Comparison of ENCODE assay signal across 24 mouse cellular contexts in genomic region chr11:116869641-116870040, GRCm38 (mm10). TPM values are rescaled to one million over a fixed set of nuclear protein-coding genes. Genes with fewer than 3 reads are reported as not detected.
DNase-seq lines count a peak whose midpoint lies in the region; ATAC-seq and TF ChIP-seq lines count a peak whose summit lies in the region.
"Had no signal": no experiment of that assay in that cellular context is flagged by ENCODE, and none has a peak within 500 bp of the region (broad histone marks: within the 10 kb centered on the region; RNA-seq: fewer than 3 reads in every experiment).

No protein-coding gene starts in this region.

- peaks cover 16% of the 10 kb centered on the region for H3K4me1 ChIP-seq in heart, embryonic 13.5 days
- no peaks in the 10 kb centered on the region for H3K4me1 ChIP-seq in stomach, embryonic 15.5 days
- H3K4me1 ChIP-seq in stomach, postnatal 0 days (replicated peaks; ENCODE audit: control insufficient read depth, insufficient read depth) = no peaks in the 10 kb centered on the region
- H3K4me1 ChIP-seq: hindbrain, embryonic 13.5 days; neural tube, embryonic 12.5 days had no signal

- WGBS in heart, embryonic 13.5 days = 61% methylated on average over 4 of the region's 4 CpGs
- 79% methylated on average over 4 of the region's 4 CpGs for WGBS in stomach, embryonic 15.5 days
- WGBS in stomach, postnatal 0 days = 78% methylated on average over 4 of the region's 4 CpGs

- H3K27me3 ChIP-seq in heart, embryonic 13.5 days (replicated peaks) = no peaks in the 10 kb centered on the region
- no peaks in the 10 kb centered on the region for H3K27me3 ChIP-seq in stomach, embryonic 15.5 days (replicated peaks)
- H3K27me3 ChIP-seq in stomach, postnatal 0 days (ENCODE audit: control insufficient read depth, insufficient read depth, low read length) = no peaks in the 10 kb centered on the region
- H3K27me3 ChIP-seq: heart, embryonic 15.5 days; hindbrain, embryonic 13.5 days; liver, embryonic 12.5 days; neural tube, embryonic 12.5 days had no signal

- DNase-seq in heart, postnatal 10 days = no peak
- no peak for DNase-seq in stomach, postnatal 0 days (ENCODE audit: low spot score)
- DNase-seq in left cerebral cortex, postnatal 36 days (ENCODE audit: low spot score in 2 of 2) = no peak
- no peak for DNase-seq in retina, postnatal 1 day
- DNase-seq: adrenal gland, postnatal 14 days; cerebellum, adult 18-20 months; cerebellum, postnatal 10 days; heart, postnatal 4 days; kidney, adult 11 months; kidney, postnatal 36 days; left cerebral cortex, postnatal 4 days; liver, postnatal 0 days; thymus, postnatal 14 days had no signal

- H3K27ac ChIP-seq in heart, embryonic 13.5 days (replicated peaks) = 0 out of 2 replicates have a peak overlapping the region, but pooled peaks have one; percentile 10
- H3K27ac ChIP-seq in stomach, embryonic 15.5 days = peak overlapping the region; percentile 67; the same call in 1 of the 2 replicates
- H3K27ac ChIP-seq in stomach, postnatal 0 days (replicated peaks) = no peak overlapping the region
- H3K27ac ChIP-seq: heart, embryonic 15.5 days; hindbrain, embryonic 13.5 days; layer of hippocampus, adult 2 months; liver, embryonic 12.5 days; neural tube, embryonic 12.5 days had no signal

- H3K36me3 ChIP-seq in heart, embryonic 13.5 days = peaks cover 91% of the 10 kb centered on the region
- H3K36me3 ChIP-seq in stomach, embryonic 15.5 days = peaks cover 48% of the 10 kb centered on the region
- H3K36me3 ChIP-seq in stomach, postnatal 0 days (ENCODE audit: control insufficient read depth, insufficient read depth, low read length) = peaks cover 23% of the 10 kb centered on the region

- H3K4me3 ChIP-seq in heart, embryonic 13.5 days = no peak overlapping the region
- H3K4me3 ChIP-seq in stomach, embryonic 15.5 days (replicated peaks) = no peak overlapping the region
- no peak overlapping the region for H3K4me3 ChIP-seq in stomach, postnatal 0 days (ENCODE audit: low read depth, low read length)
- H3K4me3 ChIP-seq: heart, embryonic 15.5 days; hindbrain, embryonic 13.5 days; layer of hippocampus, adult 2 months; liver, embryonic 12.5 days; myocyte; neural tube, embryonic 12.5 days had no signal

- H3K9ac ChIP-seq in heart, embryonic 13.5 days = no peak overlapping the region
- H3K9ac ChIP-seq in stomach, embryonic 15.5 days = no peak overlapping the region
- no peak overlapping the region for H3K9ac ChIP-seq in stomach, postnatal 0 days (ENCODE audit: low read length)
- H3K9ac ChIP-seq: heart, embryonic 15.5 days; hindbrain, embryonic 13.5 days; liver, embryonic 12.5 days; liver, postnatal 0 days; neural tube, embryonic 12.5 days had no signal

- H3K4me2 ChIP-seq in heart, embryonic 13.5 days = no peak overlapping the region
- H3K4me2 ChIP-seq in stomach, embryonic 15.5 days = no peak overlapping the region
- no peak overlapping the region for H3K4me2 ChIP-seq in stomach, postnatal 0 days (replicated peaks; ENCODE audit: low read depth)
- H3K4me2 ChIP-seq: heart, embryonic 15.5 days; hindbrain, embryonic 13.5 days; liver, embryonic 12.5 days; midbrain, embryonic 11.5 days; neural tube, embryonic 12.5 days had no signal

- no peak for TF ChIP-seq EP300 in stomach, postnatal 0 days (optimal IDR thresholded peaks at IDR 0.05)

- intact Hi-C loops in heart, postnatal 10 days (cut with DNase I) = no loop called here
- intact Hi-C loops in left cerebral cortex, postnatal 36 days (cut with DNase I) = no loop called here

- no peak for TF ChIP-seq CTCF in stomach, postnatal 0 days (IDR thresholded peaks at IDR 0.05; ENCODE audit: low read depth)

- ATAC-seq in heart, embryonic 13.5 days (ENCODE audit: extremely low read depth, insufficient number of reproducible peaks, low FRiP score, low TSS enrichment) = no peak
- ATAC-seq in stomach, embryonic 15.5 days (ENCODE audit: insufficient read depth, low FRiP score, low read depth) = no peak
- no peak for ATAC-seq in stomach, postnatal 0 days (ENCODE audit: low FRiP score, low TSS enrichment)
- ATAC-seq in inflammation-experienced regulatory T-cells, adult 6 months = peak; percentile 43
- ATAC-seq: forebrain, embryonic 14.5 days; liver, embryonic 12.5 days; liver, postnatal 0 days had no signal

- H3K9me3 ChIP-seq in heart, embryonic 13.5 days = no peaks in the 10 kb centered on the region
- no peaks in the 10 kb centered on the region for H3K9me3 ChIP-seq in stomach, embryonic 15.5 days
- no peaks in the 10 kb centered on the region for H3K9me3 ChIP-seq in stomach, postnatal 0 days (ENCODE audit: control insufficient read depth, low read length)
- H3K9me3 ChIP-seq: heart, embryonic 15.5 days; hindbrain, embryonic 13.5 days; liver, embryonic 12.5 days; neural tube, embryonic 12.5 days had no signal

RNA-seq across cellular contexts. Expression of gene Srsf2, which starts 16.7 kb away (rescaled TPM):
- polyA plus RNA-seq in heart, embryonic 13.5 days (2015; fragmentation: Nextera tagmentation; extraction: Ambion mirVana) = 530 and 543 TPM in 2 replicates
- 100 to 1,000 TPM; 196 to 197 TPM for total RNA-seq in heart, postnatal 10 days (2021)
- polyA plus RNA-seq in stomach, embryonic 15.5 days (2015; fragmentation: Nextera tagmentation; extraction: Ambion mirVana) = 728 and 781 TPM in 2 replicates
- polyA plus RNA-seq in stomach, postnatal 0 days (2015; fragmentation: Nextera tagmentation; extraction: Ambion mirVana) = 403 and 419 TPM in 2 replicates
- 100 to 1,000 TPM; 189 to 367 (median 325) TPM for polyA plus RNA-seq in inflammation-experienced regulatory T-cells, adult 6 months (2017; shearing (Covaris generic))
- total RNA-seq in left cerebral cortex, postnatal 36 days (2021) = 100 to 1,000 TPM; 137 to 155 TPM

RNA-seq across cellular contexts. Expression of gene Mfsd11, which starts 17.4 kb away (rescaled TPM):
- 32.2 and 35.5 TPM in 2 replicates for polyA plus RNA-seq in heart, embryonic 13.5 days (2015; fragmentation: Nextera tagmentation; extraction: Ambion mirVana)
- 10 to 100 TPM; 41.7 to 43.6 TPM for total RNA-seq in heart, postnatal 10 days (2021)
- 33.3 and 33.7 TPM in 2 replicates for polyA plus RNA-seq in stomach, embryonic 15.5 days (2015; fragmentation: Nextera tagmentation; extraction: Ambion mirVana)
- 31.5 and 34.6 TPM in 2 replicates for polyA plus RNA-seq in stomach, postnatal 0 days (2015; fragmentation: Nextera tagmentation; extraction: Ambion mirVana)
- 10 to 100 TPM; 18.7 to 31.0 (median 29.0) TPM for polyA plus RNA-seq in inflammation-experienced regulatory T-cells, adult 6 months (2017; shearing (Covaris generic))
- 10 to 100 TPM; 33.2 to 41.6 TPM for total RNA-seq in left cerebral cortex, postnatal 36 days (2021)

RNA-seq across cellular contexts. Expression of gene Jmjd6, which starts 26.4 kb away (rescaled TPM):
- 61.7 and 75.3 TPM in 2 replicates for polyA plus RNA-seq in heart, embryonic 13.5 days (2015; fragmentation: Nextera tagmentation; extraction: Ambion mirVana)
- total RNA-seq in heart, postnatal 10 days (2021) = 10 to 100 TPM; 33.3 to 37.8 TPM
- polyA plus RNA-seq in stomach, embryonic 15.5 days (2015; fragmentation: Nextera tagmentation; extraction: Ambion mirVana) = 71.1 and 76.3 TPM in 2 replicates
- 31.8 and 33.2 TPM in 2 replicates for polyA plus RNA-seq in stomach, postnatal 0 days (2015; fragmentation: Nextera tagmentation; extraction: Ambion mirVana)
- 10 to 100 TPM; 49.7 to 58.8 (median 53.6) TPM for polyA plus RNA-seq in inflammation-experienced regulatory T-cells, adult 6 months (2017; shearing (Covaris generic))
- 10 to 100 TPM; 28.4 to 29.1 TPM for total RNA-seq in left cerebral cortex, postnatal 36 days (2021)

RNA-seq across cellular contexts. Expression of gene Mettl23, which starts 26.6 kb away (rescaled TPM):
- polyA plus RNA-seq in heart, embryonic 13.5 days (2015; fragmentation: Nextera tagmentation; extraction: Ambion mirVana) = 63.8 and 68.8 TPM in 2 replicates
- 10 to 100 TPM; 32.0 to 35.1 TPM for total RNA-seq in heart, postnatal 10 days (2021)
- polyA plus RNA-seq in stomach, embryonic 15.5 days (2015; fragmentation: Nextera tagmentation; extraction: Ambion mirVana) = 57.9 and 61.3 TPM in 2 replicates
- polyA plus RNA-seq in stomach, postnatal 0 days (2015; fragmentation: Nextera tagmentation; extraction: Ambion mirVana) = 40.6 and 44.5 TPM in 2 replicates
- polyA plus RNA-seq in inflammation-experienced regulatory T-cells, adult 6 months (2017; shearing (Covaris generic)) = 100 to 1,000 TPM; 121 to 151 (median 145) TPM
- total RNA-seq in left cerebral cortex, postnatal 36 days (2021) = 10 to 100 TPM; 24.4 to 29.5 TPM

RNA-seq across cellular contexts. Expression of gene Mxra7, which starts 41.8 kb away (rescaled TPM):
- polyA plus RNA-seq in heart, embryonic 13.5 days (2015; fragmentation: Nextera tagmentation; extraction: Ambion mirVana) = 18.4 and 19.3 TPM in 2 replicates
- 10 to 100 TPM; 43.3 to 48.7 TPM for total RNA-seq in heart, postnatal 10 days (2021)
- polyA plus RNA-seq in stomach, embryonic 15.5 days (2015; fragmentation: Nextera tagmentation; extraction: Ambion mirVana) = 23.0 and 25.7 TPM in 2 replicates
- polyA plus RNA-seq in stomach, postnatal 0 days (2015; fragmentation: Nextera tagmentation; extraction: Ambion mirVana) = 15.9 and 18.4 TPM in 2 replicates
- not detected for polyA plus RNA-seq in inflammation-experienced regulatory T-cells, adult 6 months (2017; shearing (Covaris generic))
- total RNA-seq in left cerebral cortex, postnatal 36 days (2021) = 10 to 100 TPM; 15.4 to 18.3 TPM
